Mouse (Mus musculus) limb, embryonic 11.5 days (tissue): ENCODE results near the gene Plcxd3. TPM values are rescaled to one million over a fixed set of nuclear protein-coding genes. Genes with fewer than 3 reads are reported as not detected.
A peak's percentile ranks its signal among the peaks of the same experiment; 100 is the strongest.

Experiments
- ATAC-seq: fragments of 200-750 bp; cut with Nextera tagmentation; 2 replicates; pipeline ENCODE4 v1.8.0; 2017; ENCODE audit warnings: low read depth; ENCODE audit not compliant: insufficient number of reproducible peaks, low FRiP score, low TSS enrichment
- DNase-seq: peaks from one replicate; pipeline ENCODE4 v3.0.0-alpha.2; 2015; ENCODE audit warnings: low spot score
- H3K27ac ChIP-seq: fragments of 300-500 bp; sonication (generic); replicated peaks from 2 replicates; pipeline ENCODE4 v1.5.1; 2014; ENCODE audit warnings: low read depth, mild to moderate bottlenecking, low read length
- H3K27me3 ChIP-seq: fragments of 300-500 bp; sonication (generic); 2 replicates; pipeline ENCODE4 v1.6.1; 2014; ENCODE audit warnings: mild to moderate bottlenecking, low read length, mixed read lengths; ENCODE audit not compliant: control insufficient read depth, insufficient read depth
- H3K36me3 ChIP-seq: fragments of 300-500 bp; sonication (generic); 2 replicates; pipeline ENCODE4 v1.6.1; 2014; ENCODE audit warnings: mild to moderate bottlenecking, low read length, moderate library complexity, mixed read lengths; ENCODE audit not compliant: control insufficient read depth, insufficient read depth
- H3K4me1 ChIP-seq: fragments of 300-500 bp; sonication (generic); 2 replicates; pipeline ENCODE4 v1.6.1; 2014; ENCODE audit warnings: low read length, mixed read lengths; ENCODE audit not compliant: control insufficient read depth, insufficient read depth
- H3K4me2 ChIP-seq: fragments of 300-500 bp; sonication (generic); 2 replicates; pipeline ENCODE4 v1.6.1; 2014; ENCODE audit warnings: low read depth, mild to moderate bottlenecking, moderate library complexity; ENCODE audit not compliant: severe bottlenecking
- H3K4me3 ChIP-seq: fragments of 300-500 bp; sonication (generic); 2 replicates; pipeline ENCODE4 v1.5.1; 2014; ENCODE audit warnings: low read depth, low read length
- H3K9ac ChIP-seq: fragments of 300-500 bp; sonication (generic); 2 replicates; pipeline ENCODE4 v1.6.1; 2014; ENCODE audit warnings: mild to moderate bottlenecking, low read length
- H3K9me3 ChIP-seq: fragments of 300-500 bp; sonication (generic); 2 replicates; pipeline ENCODE4 v1.6.1; 2016; ENCODE audit warnings: low read length; ENCODE audit not compliant: control insufficient read depth
- WGBS: fragments of 180-500 bp; shearing (Covaris S2); extraction: QIAGEN DNeasy Blood & Tissue Kit; methylation state at CpG from one replicate; pipeline ENCODE4 v1.1.7; 2014; 5-methylcytosine and 5-hydroxymethylcytosine counted together
- polyA plus RNA-seq: library from polyadenylated mRNA; unstranded; fragments of >200 nt; fragmentation: Nextera tagmentation; extraction: Ambion mirVana; gene quantifications from 2 replicates; pipeline ENCODE4 v1.2.1, GENCODE M21; 2014

The Plcxd3 gene
- polyA plus RNA-seq, 1 experiment from 2014 or later = 3.0 TPM

- no peaks in the 10 kb centered on the region for H3K36me3 ChIP-seq
- H3K4me2 ChIP-seq = peak overlapping the region; percentile 86
- no peaks in the 10 kb centered on the region for H3K4me1 ChIP-seq
- H3K4me3 ChIP-seq = peak overlapping the region; percentile 44
- H3K9me3 ChIP-seq = no peaks in the 10 kb centered on the region
- no peak overlapping the region for H3K27ac ChIP-seq
- WGBS = 29% methylated on average over 6 of the region's 6 CpGs
- H3K27me3 ChIP-seq = no peaks in the 10 kb centered on the region
- DNase-seq (no peak), ATAC-seq (no peak)
- no peak overlapping the region for H3K9ac ChIP-seq
Observed at GRCm38 (mm10) chr15:4375031-4375422, 264 bp upstream of the Plcxd3 start.

- DNase-seq = peak; percentile 30
- Histone ChIP-seq H3K27ac (no peak overlapping the region), H3K9me3 (no peaks in the 10 kb centered on the region), H3K27me3 (no peaks in the 10 kb centered on the region), H3K4me3 (peak overlapping the region; percentile 44), H3K9ac (no peak overlapping the region), H3K4me2 (peak overlapping the region; percentile 86), H3K36me3 (no peaks in the 10 kb centered on the region), H3K4me1 (no peaks in the 10 kb centered on the region)
- no peak for ATAC-seq
- WGBS = 20% methylated on average over 8 of the region's 8 CpGs
Observed at GRCm38 (mm10) chr15:4376221-4376631, 935 bp downstream of the Plcxd3 start.

- DNase-seq = no peak
- H3K4me3 ChIP-seq = no peak overlapping the region
- no peak for ATAC-seq
- H3K27ac ChIP-seq = no peak overlapping the region
- no peak overlapping the region for H3K4me2 ChIP-seq
- H3K27me3 ChIP-seq = no peaks in the 10 kb centered on the region
- no peak overlapping the region for H3K9ac ChIP-seq
- H3K36me3 ChIP-seq = no peaks in the 10 kb centered on the region
- 75% methylated on average over 5 of the region's 5 CpGs for WGBS
- no peaks in the 10 kb centered on the region for H3K4me1 ChIP-seq
- no peaks in the 10 kb centered on the region for H3K9me3 ChIP-seq
Observed at GRCm38 (mm10) chr15:4378766-4379165, 3.5 kb downstream of the Plcxd3 start.

GRCm38 (mm10) chr15:4387774-4388173 is 12.5 kb downstream of the Plcxd3 start:
- Histone ChIP-seq H3K27ac (no peak overlapping the region), H3K4me1 (no peaks in the 10 kb centered on the region), H3K9me3 (no peaks in the 10 kb centered on the region), H3K36me3 (no peaks in the 10 kb centered on the region), H3K4me2 (no peak overlapping the region), H3K27me3 (no peaks in the 10 kb centered on the region), H3K4me3 (no peak overlapping the region), H3K9ac (no peak overlapping the region)
- DNase-seq (no peak), ATAC-seq (no peak)

GRCm38 (mm10) chr15:4400096-4400495 is 24.8 kb downstream of the Plcxd3 start:
- no peaks in the 10 kb centered on the region for H3K36me3 ChIP-seq
- no peak overlapping the region for H3K4me2 ChIP-seq
- no peak overlapping the region for H3K9ac ChIP-seq
- DNase-seq (no peak), ATAC-seq (no peak)
- no peaks in the 10 kb centered on the region for H3K4me1 ChIP-seq
- no peaks in the 10 kb centered on the region for H3K9me3 ChIP-seq
- no peak overlapping the region for H3K4me3 ChIP-seq
- H3K27me3 ChIP-seq = no peaks in the 10 kb centered on the region
- no peak overlapping the region for H3K27ac ChIP-seq
- WGBS = 83% methylated on average over 4 of the region's 4 CpGs

GRCm38 (mm10) chr15:4411333-4411732 is 36.0 kb downstream of the Plcxd3 start:
- H3K36me3 ChIP-seq = no peaks in the 10 kb centered on the region
- H3K4me1 ChIP-seq = no peaks in the 10 kb centered on the region
- no peak for ATAC-seq
- no peaks in the 10 kb centered on the region for H3K27me3 ChIP-seq
- H3K9me3 ChIP-seq = no peaks in the 10 kb centered on the region
- no peak overlapping the region for H3K27ac ChIP-seq
- 72% methylated on average over 2 of the region's 2 CpGs for WGBS
- no peak overlapping the region for H3K4me2 ChIP-seq
- H3K4me3 ChIP-seq = no peak overlapping the region
- no peak overlapping the region for H3K9ac ChIP-seq
- no peak for DNase-seq

- Histone ChIP-seq H3K27me3 (no peaks in the 10 kb centered on the region), H3K4me3 (no peak overlapping the region), H3K9ac (no peak overlapping the region), H3K4me1 (no peaks in the 10 kb centered on the region), H3K4me2 (no peak overlapping the region), H3K9me3 (no peaks in the 10 kb centered on the region), H3K36me3 (no peaks in the 10 kb centered on the region), H3K27ac (no peak overlapping the region)
- DNase-seq (no peak), ATAC-seq (no peak)
Observed at GRCm38 (mm10) chr15:4440081-4440480, 64.8 kb downstream of the Plcxd3 start.

GRCm38 (mm10) chr15:4496182-4496581 is 120.9 kb downstream of the Plcxd3 start:
- Histone ChIP-seq H3K9ac (no peak overlapping the region), H3K4me2 (no peak overlapping the region), H3K27me3 (no peaks in the 10 kb centered on the region), H3K36me3 (no peaks in the 10 kb centered on the region), H3K4me3 (no peak overlapping the region), H3K4me1 (no peaks in the 10 kb centered on the region), H3K27ac (no peak overlapping the region), H3K9me3 (no peaks in the 10 kb centered on the region)
- ATAC-seq (no peak), DNase-seq (no peak)
- WGBS = 91% methylated on average over 3 of the region's 3 CpGs

GRCm38 (mm10) chr15:4496984-4497383 is 121.7 kb downstream of the Plcxd3 start:
- H3K27me3 ChIP-seq = no peaks in the 10 kb centered on the region
- DNase-seq (no peak), ATAC-seq (no peak)
- H3K9me3 ChIP-seq = no peaks in the 10 kb centered on the region
- H3K4me2 ChIP-seq = no peak overlapping the region
- no peaks in the 10 kb centered on the region for H3K36me3 ChIP-seq
- H3K4me1 ChIP-seq = no peaks in the 10 kb centered on the region
- H3K4me3 ChIP-seq = no peak overlapping the region
- no peak overlapping the region for H3K9ac ChIP-seq
- WGBS = 79% methylated on average over 2 of the region's 2 CpGs
- no peak overlapping the region for H3K27ac ChIP-seq
